Mouse (Mus musculus) thymus, adult 2 months (tissue): ENCODE measurements around the gene Ahdc1. TPM values are rescaled to one million over a fixed set of nuclear protein-coding genes. Genes with fewer than 3 reads are reported as not detected.

Source experiments
- DNase-seq: peaks from one replicate; pipeline ENCODE4 v3.0.0; 2021
- H3K27ac ChIP-seq: fragments of 200-500 bp; 2 replicates; pipeline ENCODE4 v1.5.1; 2012; ENCODE audit warnings: low read length, control low read depth; ENCODE audit not compliant: control insufficient read depth, insufficient read depth
- H3K27me3 ChIP-seq: fragments of 200-500 bp; 2 replicates; pipeline ENCODE4 v1.6.1; 2012; ENCODE audit warnings: mild to moderate bottlenecking, low read length, moderate library complexity, mixed read lengths; ENCODE audit not compliant: control insufficient read depth, insufficient read depth
- H3K36me3 ChIP-seq: fragments of 200-500 bp; 2 replicates; pipeline ENCODE4 v1.6.1; 2012; ENCODE audit warnings: mild to moderate bottlenecking, low read length, moderate library complexity; ENCODE audit not compliant: control insufficient read depth, insufficient read depth
- H3K4me1 ChIP-seq: fragments of 200-500 bp; replicated peaks from 2 replicates; pipeline ENCODE4 v1.6.1; 2012; ENCODE audit warnings: low read length; ENCODE audit not compliant: control insufficient read depth, insufficient read depth
- H3K4me3 ChIP-seq: fragments of 200-500 bp; 2 replicates; pipeline ENCODE4 v1.5.1; 2012; ENCODE audit warnings: mild to moderate bottlenecking, low read length, control low read depth, moderate library complexity; ENCODE audit not compliant: control insufficient read depth, insufficient read depth
- CTCF ChIP-seq: fragments of 200-500 bp; IDR thresholded peaks from 2 replicates; pipeline ENCODE4 v1.5.1; 2012; ENCODE audit warnings: mild to moderate bottlenecking, control low read depth, low read length, moderate library complexity, borderline replicate concordance; ENCODE audit not compliant: control insufficient read depth, poor library complexity, insufficient read depth; ENCODE audit errors: extremely low read depth
- POLR2A ChIP-seq: fragments of 200-500 bp; IDR thresholded peaks from 2 replicates; pipeline ENCODE4 v1.6.1; 2012; ENCODE audit warnings: mild to moderate bottlenecking, low read length, control low read depth, moderate library complexity; ENCODE audit not compliant: control insufficient read depth, poor library complexity, insufficient read depth; ENCODE audit errors: extremely low read depth
- WGBS: fragments of 180-500 bp; shearing (Covaris S2); methylation state at CpG from one replicate; pipeline ENCODE4 v1.1.7; 2018; 5-methylcytosine and 5-hydroxymethylcytosine counted together
- polyA plus RNA-seq: library from polyadenylated mRNA; depleted of rRNA; stranded (reverse); fragments of >200 nt; gene quantifications from 2 replicates; pipeline ENCODE4 v1.2.3, GENCODE M21; 2012

Ahdc1 gene
- polyA plus RNA-seq, 1 experiment: 59.8 TPM

DNA sequence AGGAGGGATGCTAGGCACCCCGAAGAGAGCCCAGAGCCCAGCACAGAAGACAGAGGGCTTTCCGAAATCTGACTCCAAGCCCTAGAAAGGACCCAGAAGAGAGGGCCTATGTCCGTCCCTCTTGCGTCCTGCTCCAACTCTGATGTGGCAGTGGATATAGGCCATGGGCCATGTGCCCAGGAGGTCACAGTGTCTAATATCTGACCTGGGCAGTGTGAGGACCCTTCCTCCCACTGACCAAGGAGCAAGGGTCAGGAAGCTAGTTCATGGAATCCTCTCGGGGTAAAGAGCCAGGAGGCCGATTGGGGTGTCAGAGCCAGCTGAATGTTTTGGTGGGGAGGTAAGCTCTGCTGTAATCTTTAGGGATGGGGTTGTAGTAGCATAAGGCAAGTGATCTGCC lies 17.8 kb downstream of the Ahdc1 start:
- Histone ChIP-seq H3K27ac (no peak overlapping the region), H3K27me3 (no peaks in the 10 kb centered on the region), H3K4me3 (no peak overlapping the region), H3K4me1 (peaks cover 10% of the 10 kb centered on the region), H3K36me3 (no peaks in the 10 kb centered on the region)
- TF ChIP-seq POLR2A: no peak
- no peak for TF ChIP-seq CTCF
- DNase-seq: no peak
- 95% methylated on average over 6 of the region's 6 CpGs for WGBS

DNA sequence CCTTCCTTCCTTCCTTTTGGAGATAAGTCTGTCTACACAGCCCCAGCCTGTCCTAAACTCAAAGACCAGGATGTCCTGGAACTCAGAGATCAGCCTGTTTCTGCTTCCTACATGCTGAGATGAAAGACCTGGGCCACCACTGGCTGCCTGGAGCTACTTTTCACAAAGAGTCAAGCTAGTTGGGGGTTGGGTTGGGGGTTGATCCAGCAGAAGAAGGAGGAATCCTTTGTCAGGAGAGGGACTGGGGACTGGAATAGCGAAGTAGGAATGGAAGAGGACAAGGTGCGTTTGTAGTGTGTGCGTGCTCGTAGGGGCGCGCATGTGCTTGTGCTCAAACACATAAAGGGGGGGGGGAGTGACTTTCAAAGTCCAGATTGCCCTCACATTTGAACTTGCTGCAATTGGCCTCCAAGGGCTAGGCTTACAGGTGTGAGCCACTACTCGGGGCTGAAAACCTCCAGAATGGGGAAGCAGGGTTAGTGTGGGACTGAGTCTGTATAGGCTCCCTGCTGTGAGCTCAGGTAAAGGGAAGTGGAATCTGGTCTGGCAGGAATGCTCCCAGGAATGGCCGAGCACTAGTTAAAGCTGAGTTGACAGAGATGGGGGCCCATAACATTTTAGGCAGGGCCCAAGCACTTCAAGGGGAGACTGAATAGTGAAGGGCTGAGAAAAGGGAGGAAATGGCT lies 21.5 kb downstream of the Ahdc1 start:
- TF ChIP-seq CTCF (no peak), POLR2A (no peak)
- H3K4me1 ChIP-seq: peaks cover 3% of the 10 kb centered on the region; the same call in 1 of the 2 replicates

GRCm38 (mm10) chr4:133034478-133034877 lies 23.4 kb downstream of the Ahdc1 start:
- TF ChIP-seq POLR2A (no peak), CTCF (no peak)
- Histone ChIP-seq H3K4me1 (peaks cover 16% of the 10 kb centered on the region), H3K36me3 (no peaks in the 10 kb centered on the region; the same call in 1 of the 2 replicates), H3K4me3 (no peak overlapping the region), H3K27me3 (0 out of 2 replicates have a peak, but pooled peaks cover 4% of the 10 kb centered on the region), H3K27ac (no peak overlapping the region)
- DNase-seq: no peak
- 95% methylated on average over 10 of the region's 10 CpGs for WGBS

More for the DNA sequence above, 21.5 kb downstream of the Ahdc1 start:
- H3K27me3 ChIP-seq: no peaks in the 10 kb centered on the region
- H3K36me3 ChIP-seq: no peaks in the 10 kb centered on the region; the same call in 1 of the 2 replicates
- H3K27ac ChIP-seq: no peak overlapping the region
- WGBS: 92% methylated on average over 8 of the region's 8 CpGs
- no peak overlapping the region for H3K4me3 ChIP-seq
- DNase-seq: no peak

DNA sequence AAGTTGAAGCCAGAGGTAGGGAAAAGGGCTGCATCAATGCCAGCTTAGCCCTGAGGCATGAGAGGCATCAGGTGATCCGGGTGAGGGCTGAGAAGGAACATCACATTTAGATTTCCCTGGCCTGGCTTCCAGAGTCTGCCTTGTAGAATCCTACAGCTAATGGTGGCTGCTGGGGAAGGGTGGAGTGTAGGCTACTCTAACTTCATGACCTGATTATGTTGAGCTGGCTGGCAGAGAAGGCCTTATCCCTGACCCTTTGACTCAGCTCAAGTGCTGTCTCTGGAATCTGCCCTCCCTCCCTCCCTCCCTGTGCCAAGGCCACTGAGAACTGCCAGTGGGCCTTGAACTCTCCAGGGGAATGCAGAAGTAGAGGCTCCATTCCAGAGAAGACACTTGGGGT lies 24.4 kb downstream of the Ahdc1 start:
- H3K4me3 ChIP-seq: no peak overlapping the region
- H3K27me3 ChIP-seq: 0 out of 2 replicates have a peak, but pooled peaks cover 4% of the 10 kb centered on the region
- peaks cover 13% of the 10 kb centered on the region for H3K4me1 ChIP-seq
- H3K36me3 ChIP-seq: no peaks in the 10 kb centered on the region; the same call in 1 of the 2 replicates
- TF ChIP-seq POLR2A (no peak), CTCF (no peak)
- 89% methylated on average over 1 of the region's 1 CpGs for WGBS
- no peak for DNase-seq
- H3K27ac ChIP-seq: no peak overlapping the region

DNA sequence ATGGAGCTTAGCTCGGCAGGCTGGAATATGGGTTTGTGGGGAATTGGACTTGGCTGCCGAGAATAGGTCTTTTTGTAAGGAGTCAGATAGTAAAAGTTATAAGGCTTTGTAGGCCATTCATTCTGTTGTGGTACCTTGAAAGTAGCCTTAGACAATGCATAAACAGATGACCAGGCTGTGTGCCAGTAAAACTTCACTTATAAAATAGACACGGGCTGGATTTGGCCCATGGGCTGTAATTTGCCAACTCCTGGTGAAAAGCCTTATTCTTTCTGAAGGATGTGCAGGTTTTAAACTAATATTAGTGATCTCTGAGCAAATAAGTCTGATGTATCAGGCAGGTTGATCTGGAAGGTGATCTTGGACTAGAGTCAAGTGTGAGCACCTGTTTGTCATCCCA lies 24.9 kb downstream of the Ahdc1 start:
- 94% methylated on average over 3 of the region's 3 CpGs for WGBS
- Histone ChIP-seq H3K36me3 (no peaks in the 10 kb centered on the region; the same call in 1 of the 2 replicates), H3K4me3 (no peak overlapping the region), H3K27me3 (0 out of 2 replicates have a peak, but pooled peaks cover 4% of the 10 kb centered on the region), H3K4me1 (peaks cover 13% of the 10 kb centered on the region), H3K27ac (no peak overlapping the region)
- DNase-seq: no peak
- TF ChIP-seq POLR2A (no peak), CTCF (no peak)

GRCm38 (mm10) chr4:133037293-133037692 lies 26.2 kb downstream of the Ahdc1 start:
- H3K4me1 ChIP-seq: peaks cover 18% of the 10 kb centered on the region
- H3K27ac ChIP-seq: no peak overlapping the region
- DNase-seq: no peak
- TF ChIP-seq POLR2A (no peak), CTCF (no peak)
- whole genome bisulfite sequencing: 93% methylated on average over 9 of the region's 9 CpGs
- no peak overlapping the region for H3K4me3 ChIP-seq
- H3K36me3 ChIP-seq: no peaks in the 10 kb centered on the region; the same call in 1 of the 2 replicates
- H3K27me3 ChIP-seq: 0 out of 2 replicates have a peak, but pooled peaks cover 4% of the 10 kb centered on the region

- Histone ChIP-seq H3K4me1 (peaks cover 22% of the 10 kb centered on the region), H3K27ac (no peak overlapping the region), H3K4me3 (no peak overlapping the region), H3K36me3 (no peaks in the 10 kb centered on the region; the same call in 1 of the 2 replicates), H3K27me3 (0 out of 2 replicates have a peak, but pooled peaks cover 4% of the 10 kb centered on the region)
- no peak for TF ChIP-seq CTCF
- TF ChIP-seq POLR2A: no peak
- 82% methylated on average over 6 of the region's 6 CpGs for WGBS
- no peak for DNase-seq
Observed at GRCm38 (mm10) chr4:133037798-133038197, 26.7 kb downstream of the Ahdc1 start.
